Mouse (Mus musculus) ZHBTc4 (cell line): ENCODE measurements at regions not wholly inside any gene's neighbourhood (a gene's known extent, or its start where the extent isn't known, plus 50 kb on each side); places are given as distances from the start of the nearest gene placed in this dataset.
A peak's percentile ranks its signal among the peaks of the same experiment; 100 is the strongest.

ENCODE experiments used
- DNase-seq: peaks from one replicate; pipeline ENCODE4 v3.0.0-alpha.2; 2011; ENCODE audit warnings: low read depth, low spot score

DNA sequence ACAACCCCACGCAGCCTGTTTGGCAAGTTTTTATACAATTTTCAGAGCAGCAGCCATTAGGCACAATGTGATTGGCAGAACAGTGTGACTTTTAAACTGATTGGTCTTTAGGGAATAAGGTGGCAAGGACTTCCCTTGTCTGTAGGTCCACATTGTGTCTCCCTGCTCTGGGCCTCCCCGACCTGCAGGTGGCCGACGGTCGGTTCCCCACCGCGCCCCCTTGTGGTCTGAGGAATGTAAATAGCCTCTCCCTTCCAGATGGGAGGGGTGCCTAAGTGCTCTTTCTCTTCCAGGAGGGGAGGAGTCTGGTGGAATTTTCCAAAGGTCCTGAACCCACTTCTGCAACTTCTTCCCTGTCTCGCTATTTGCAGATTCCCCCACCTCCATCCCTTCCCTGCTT lies 52.5 kb upstream of the Prr5 start:
- DNase-seq = peak; percentile 93

DNA sequence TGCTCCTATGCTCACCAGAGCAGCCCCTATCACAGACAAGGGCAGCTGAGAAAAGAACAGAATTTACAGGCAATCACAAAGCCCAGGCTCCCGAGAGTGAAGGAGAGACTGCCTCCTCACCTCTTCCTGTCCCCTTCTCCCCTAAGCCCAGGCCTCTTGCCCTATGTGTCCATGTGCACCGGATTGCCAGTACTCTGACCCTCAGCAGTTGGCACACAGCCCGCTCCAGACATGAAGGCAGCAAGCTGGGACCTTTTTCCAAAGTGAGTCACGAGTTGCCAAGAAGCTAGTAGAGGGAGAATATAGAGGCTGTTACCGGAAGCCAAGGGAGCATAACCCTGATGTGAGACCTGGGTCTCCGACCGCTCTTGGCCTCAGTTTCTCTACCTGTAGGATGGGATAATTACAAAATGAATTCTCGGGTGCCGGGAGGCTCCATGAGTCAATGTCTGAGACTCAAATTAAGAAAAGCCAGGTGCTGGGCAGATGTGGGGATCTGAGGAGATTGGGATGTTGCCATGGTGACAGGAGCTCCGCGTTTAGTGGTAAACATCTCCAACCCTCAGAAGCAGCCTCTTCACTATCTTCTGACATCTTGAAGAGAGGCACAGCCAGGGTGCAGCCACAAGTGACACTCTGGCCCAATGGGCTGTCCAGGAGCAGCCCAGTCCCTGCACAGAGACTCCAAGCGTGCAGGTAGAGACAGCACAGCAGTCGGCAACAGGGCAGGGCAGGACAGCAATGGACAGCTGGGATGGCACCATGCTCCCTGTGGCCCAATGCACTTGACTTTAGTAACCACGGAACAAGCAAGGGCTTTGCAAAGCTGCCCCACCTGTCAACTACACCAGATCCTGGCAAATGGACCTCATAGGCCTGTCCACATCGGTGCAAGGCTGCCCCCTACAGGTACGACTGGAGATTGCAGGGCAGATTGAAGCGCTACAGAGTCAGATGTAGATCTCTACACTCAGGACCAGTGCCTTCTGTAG lies 55.6 kb upstream of the Prr5 start:
- peak; percentile 78 for DNase-seq

DNA sequence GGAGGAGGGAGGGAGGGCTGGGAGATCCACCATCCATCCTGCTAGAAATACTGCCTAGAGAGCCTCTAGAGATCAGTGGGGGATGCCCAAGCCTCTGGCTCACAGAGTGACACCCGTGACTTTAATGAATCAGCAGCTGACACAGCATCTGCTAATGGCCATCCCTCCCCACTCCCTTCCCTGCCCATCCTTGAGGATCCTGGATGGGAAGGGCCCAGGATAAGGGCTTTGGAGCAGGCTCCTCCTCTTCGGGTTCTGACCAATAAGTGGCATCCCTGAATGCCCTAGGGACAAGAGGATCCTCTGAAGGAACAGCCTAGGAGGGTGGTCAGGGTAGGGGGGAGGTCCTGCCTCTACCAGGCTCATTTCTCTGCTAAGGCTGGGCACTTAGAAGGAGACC lies 55.3 kb upstream of the Rtl6 start:
- no peak for DNase-seq

DNA sequence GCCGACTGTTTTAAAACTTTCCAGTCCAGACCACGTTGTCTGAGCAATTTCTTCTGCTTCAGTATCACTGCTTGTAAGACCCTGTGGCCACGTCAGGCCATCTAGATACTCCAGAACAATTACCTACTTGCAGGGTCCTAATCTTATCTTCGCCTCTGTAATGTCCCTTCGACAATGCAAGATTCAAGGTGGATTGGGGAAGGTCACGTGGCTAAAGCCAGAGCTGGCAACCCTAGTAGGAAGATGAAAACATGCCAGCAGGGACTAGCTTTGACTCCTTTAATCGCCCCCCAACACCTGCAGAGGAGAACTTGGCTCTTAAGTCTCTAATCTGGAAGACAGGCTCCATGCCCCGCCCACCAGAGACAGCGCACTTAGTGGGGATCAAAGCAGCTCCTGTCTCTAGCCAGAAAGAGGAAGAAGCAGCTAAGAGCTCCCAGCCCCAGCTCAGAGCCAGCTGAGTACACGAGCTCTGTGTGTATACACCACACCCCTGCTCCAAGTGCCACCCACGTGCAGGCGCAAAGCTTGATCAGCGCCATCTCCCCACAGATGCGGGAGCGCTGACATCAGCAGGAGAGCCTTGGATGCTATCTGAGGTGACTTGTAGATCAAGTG lies 52.3 kb upstream of the Rtl6 start:
- no peak for DNase-seq

DNA sequence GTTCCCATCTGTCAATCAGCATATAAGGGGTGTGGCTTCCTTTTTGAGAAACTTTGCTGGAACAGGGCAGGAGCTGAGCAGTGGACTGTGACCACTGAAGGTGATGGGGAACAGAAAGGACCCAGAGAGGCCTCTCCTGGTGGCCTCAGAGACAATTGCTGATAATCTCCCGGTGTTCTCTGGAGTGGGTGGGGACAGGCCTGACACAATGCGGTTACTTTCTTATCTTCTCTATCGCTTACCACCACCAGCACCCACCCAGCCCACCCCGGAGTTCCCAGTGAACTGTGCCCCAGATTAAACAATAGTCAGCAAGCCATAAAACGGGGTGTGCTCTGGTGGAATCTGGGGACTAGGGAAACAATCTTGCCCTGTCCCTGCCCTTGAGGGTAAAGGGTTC lies 51.4 kb upstream of the Rtl6 start:
- no peak for DNase-seq
